Mouse (Mus musculus) neural tube, embryonic 12.5 days (tissue): ENCODE data around the gene Cngb1. TPM values are rescaled to one million over a fixed set of nuclear protein-coding genes. Genes with fewer than 3 reads are reported as not detected.

Experiments used
- ATAC-seq: fragments of 200-750 bp; cut with Nextera tagmentation; 2 replicates; pipeline ENCODE4 v1.8.0; 2017; ENCODE audit warnings: low read depth, mild to moderate bottlenecking, moderate TSS enrichment, moderate library complexity; ENCODE audit not compliant: low FRiP score
- H3K27ac ChIP-seq: fragments of 300-500 bp; sonication (generic); 2 replicates; pipeline ENCODE4 v1.5.1; 2016
- H3K27me3 ChIP-seq: fragments of 300-500 bp; sonication (generic); replicated peaks from 2 replicates; pipeline ENCODE4 v1.6.1; 2016; ENCODE audit warnings: mild to moderate bottlenecking
- H3K36me3 ChIP-seq: fragments of 300-500 bp; sonication (generic); 2 replicates; pipeline ENCODE4 v1.6.1; 2016; ENCODE audit warnings: mild to moderate bottlenecking
- H3K4me1 ChIP-seq: fragments of 300-500 bp; sonication (generic); 2 replicates; pipeline ENCODE4 v1.6.1; 2016
- H3K4me2 ChIP-seq: fragments of 300-500 bp; sonication (generic); replicated peaks from 2 replicates; pipeline ENCODE4 v1.6.1; 2016; ENCODE audit warnings: mild to moderate bottlenecking
- H3K4me3 ChIP-seq: fragments of 300-500 bp; sonication (generic); 2 replicates; pipeline ENCODE4 v1.5.1; 2016
- H3K9ac ChIP-seq: fragments of 300-500 bp; sonication (generic); 2 replicates; pipeline ENCODE4 v1.6.1; 2016; ENCODE audit warnings: mild to moderate bottlenecking
- H3K9me3 ChIP-seq: fragments of 300-500 bp; sonication (generic); 2 replicates; pipeline ENCODE4 v1.6.1; 2016; ENCODE audit warnings: mild to moderate bottlenecking
- WGBS: fragments of 180-500 bp; shearing (Covaris S2); methylation state at CpG from one replicate; pipeline ENCODE4 v1.1.7; 2016; 5-methylcytosine and 5-hydroxymethylcytosine counted together
- polyA plus RNA-seq: library from polyadenylated mRNA; unstranded; fragments of >200 nt; fragmentation: Nextera tagmentation; extraction: Ambion mirVana; gene quantifications from 2 replicates; pipeline ENCODE4 v1.2.1, GENCODE M21; 2016

The Cngb1 gene
- polyA plus RNA-seq, 1 experiment from 2014 or later, result 0.85 TPM

DNA sequence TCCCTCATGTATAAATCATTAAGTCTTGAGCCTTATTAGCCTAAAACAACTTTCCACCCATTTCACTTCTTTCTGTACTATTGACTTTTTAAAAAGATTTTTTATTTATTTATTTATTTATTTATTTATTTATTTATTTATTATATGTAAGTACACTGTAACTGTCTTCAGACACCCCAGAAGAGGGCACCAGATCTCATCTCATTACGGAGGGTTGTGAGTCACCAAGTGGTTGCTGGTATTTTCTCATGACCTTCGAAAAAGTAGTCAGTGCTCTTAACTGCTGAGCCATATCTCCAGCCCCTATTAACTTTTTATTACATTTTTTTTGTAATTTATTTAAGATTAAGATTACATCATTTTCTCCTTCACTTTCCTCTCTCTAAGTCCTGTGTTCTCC lies 8.3 kb upstream of the Cngb1 start:
- Histone ChIP-seq H3K4me3 (no peak overlapping the region), H3K27me3 (0 out of 2 replicates have a peak, but pooled peaks cover 4% of the 10 kb centered on the region), H3K9ac (no peak overlapping the region), H3K27ac (no peak overlapping the region), H3K4me1 (peaks cover 12% of the 10 kb centered on the region), H3K4me2 (no peak overlapping the region), H3K9me3 (no peaks in the 10 kb centered on the region), H3K36me3 (no peaks in the 10 kb centered on the region)
- ATAC-seq, result no peak
- 91% methylated on average over 2 of the region's 2 CpGs for WGBS

DNA sequence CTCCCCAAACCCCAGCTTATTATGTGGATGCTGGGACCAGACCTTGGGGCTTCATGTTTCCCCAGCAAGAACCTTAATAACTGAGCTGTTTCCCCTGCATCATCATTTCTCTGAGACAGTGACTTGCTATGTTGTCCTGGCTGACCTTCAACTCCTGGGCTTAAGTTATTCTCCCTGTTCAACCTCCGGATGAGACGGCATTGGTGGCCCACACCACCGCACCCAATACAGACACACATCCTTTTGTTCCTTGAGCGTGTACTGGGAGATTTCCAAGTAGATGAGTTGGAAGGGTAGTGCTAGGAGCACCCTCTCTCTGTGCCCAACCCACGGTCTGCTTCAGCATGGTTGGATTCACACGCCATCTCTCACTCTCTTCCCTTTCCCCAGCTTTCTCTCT lies 7.5 kb upstream of the Cngb1 start:
- Histone ChIP-seq H3K4me1 (peaks cover 12% of the 10 kb centered on the region), H3K4me3 (no peak overlapping the region), H3K4me2 (no peak overlapping the region), H3K9me3 (no peaks in the 10 kb centered on the region), H3K27ac (no peak overlapping the region), H3K36me3 (no peaks in the 10 kb centered on the region), H3K9ac (no peak overlapping the region), H3K27me3 (no peaks in the 10 kb centered on the region)
- no peak for ATAC-seq
- 87% methylated on average over 6 of the region's 6 CpGs for WGBS

DNA sequence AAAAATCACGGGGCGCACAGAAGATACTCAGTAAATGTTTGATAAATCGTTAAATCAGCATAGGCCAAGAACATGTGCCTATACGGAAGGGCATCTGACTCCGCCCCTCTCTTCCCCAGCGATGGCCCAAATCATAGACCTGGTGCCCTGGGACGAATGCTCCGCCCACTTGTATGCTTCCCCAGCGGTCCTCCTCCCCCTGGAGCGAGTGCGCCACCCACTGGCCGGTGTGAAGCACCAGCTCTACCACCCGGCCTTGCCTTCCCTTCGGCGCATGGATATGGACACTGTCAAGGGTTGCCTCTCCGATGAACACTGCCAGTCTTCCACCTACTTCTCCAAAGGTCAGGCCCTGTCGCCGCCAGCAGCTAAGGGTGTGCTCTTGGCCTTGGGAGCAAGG lies 6.5 kb upstream of the Cngb1 start:
- H3K4me2 ChIP-seq, result no peak overlapping the region
- H3K36me3 ChIP-seq, result no peaks in the 10 kb centered on the region
- WGBS, result 69% methylated on average over 18 of the region's 18 CpGs
- peaks cover 12% of the 10 kb centered on the region for H3K4me1 ChIP-seq
- ATAC-seq, result no peak
- no peaks in the 10 kb centered on the region for H3K9me3 ChIP-seq
- H3K27ac ChIP-seq, result no peak overlapping the region
- H3K27me3 ChIP-seq, result no peaks in the 10 kb centered on the region
- H3K9ac ChIP-seq, result no peak overlapping the region
- H3K4me3 ChIP-seq, result no peak overlapping the region

DNA sequence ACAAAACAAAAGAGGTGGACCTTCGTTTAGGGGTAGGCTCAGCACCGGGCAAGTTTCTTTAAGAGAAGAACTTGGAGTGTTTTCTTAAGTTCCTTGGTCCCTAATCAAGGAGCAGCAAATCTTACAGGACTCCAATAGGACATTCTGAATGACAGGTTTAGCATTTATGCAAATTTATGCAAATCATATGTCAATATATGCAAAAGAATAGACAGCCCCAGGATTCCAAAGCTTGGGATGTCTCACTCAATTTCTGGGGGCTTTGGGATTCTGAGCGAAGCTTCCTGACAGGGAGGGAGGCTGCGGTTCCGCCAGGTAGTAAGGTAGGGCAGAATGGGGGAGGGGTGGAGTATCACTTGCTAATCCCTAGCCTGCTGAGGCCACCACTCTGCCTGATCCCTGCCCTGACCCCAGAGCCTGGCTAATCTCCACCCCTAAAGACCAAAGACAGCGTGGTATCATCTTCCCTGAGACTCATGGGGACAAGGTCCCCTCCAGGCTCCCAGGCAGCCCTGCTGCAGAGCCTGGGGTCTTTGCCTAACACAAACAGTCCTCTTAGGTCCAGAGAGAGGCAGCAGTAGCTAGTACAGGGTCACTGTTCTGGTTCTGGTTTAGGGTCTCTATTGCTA lies 4.1 kb upstream of the Cngb1 start, which contains the start of gene Tepp:
Gene Tepp, plus strand, starts transcription at position 225 of the 629 bp plus-strand sequence.
- Histone ChIP-seq H3K27ac (no peak within 1 kb of the TSS), H3K9me3 (no peaks in the 10 kb centered on the region), H3K36me3 (no peaks in the 10 kb centered on the region), H3K9ac (no peak within 1 kb of the TSS), H3K4me2 (no peak within 1 kb of the TSS), H3K4me1 (peaks cover 12% of the 10 kb centered on the region), H3K27me3 (no peaks in the 10 kb centered on the region), H3K4me3 (no peak within 1 kb of the TSS)
- 35% methylated on average over 6 of the region's 6 CpGs for WGBS
- no peak for ATAC-seq

DNA sequence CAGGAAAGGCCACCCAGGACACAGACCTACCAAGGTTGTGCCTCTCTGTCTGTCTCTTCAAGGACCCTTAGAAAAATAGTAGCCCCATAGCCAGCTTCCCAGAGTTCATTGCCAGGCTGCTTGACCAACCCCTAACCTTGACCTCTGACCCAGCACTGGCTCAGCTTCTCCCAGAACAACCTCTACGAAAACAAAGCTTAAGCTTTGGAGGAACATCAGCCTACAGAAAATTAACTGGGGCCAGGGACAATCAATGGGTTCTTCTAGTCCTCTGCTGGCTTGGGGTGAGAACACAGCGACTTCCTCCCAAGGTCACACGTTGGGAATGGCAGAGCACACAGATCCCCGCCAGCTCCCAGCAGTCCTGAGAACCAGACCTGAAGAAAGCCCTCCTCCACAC lies 859 bp downstream of the Cngb1 start:
- 79% methylated on average over 4 of the region's 4 CpGs for WGBS
- Histone ChIP-seq H3K27me3 (no peaks in the 10 kb centered on the region), H3K27ac (no peak overlapping the region), H3K36me3 (no peaks in the 10 kb centered on the region), H3K9me3 (no peaks in the 10 kb centered on the region), H3K9ac (no peak overlapping the region), H3K4me1 (0 out of 2 replicates have a peak, but pooled peaks cover 3% of the 10 kb centered on the region), H3K4me2 (no peak overlapping the region), H3K4me3 (no peak overlapping the region)
- ATAC-seq, result no peak

DNA sequence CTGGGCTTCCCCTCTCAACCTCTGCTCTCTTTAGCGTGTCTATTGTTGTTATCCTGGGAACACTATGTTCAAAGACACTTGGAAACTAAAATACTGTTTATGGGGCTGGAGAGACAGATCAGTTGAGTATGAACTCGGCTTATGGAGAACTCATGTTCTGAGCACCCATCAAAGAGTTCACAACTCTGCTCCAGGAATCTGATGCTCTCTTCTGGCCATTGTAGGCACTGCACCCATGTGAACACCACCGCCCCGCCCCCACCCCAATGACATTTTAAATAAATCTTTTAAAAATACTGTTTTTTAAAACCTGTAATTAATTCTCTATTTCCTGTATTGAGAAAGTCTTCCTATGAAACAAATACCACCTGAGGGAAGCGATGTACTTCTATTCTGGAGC lies 4.0 kb downstream of the Cngb1 start:
- H3K27me3 ChIP-seq, result no peaks in the 10 kb centered on the region

DNA sequence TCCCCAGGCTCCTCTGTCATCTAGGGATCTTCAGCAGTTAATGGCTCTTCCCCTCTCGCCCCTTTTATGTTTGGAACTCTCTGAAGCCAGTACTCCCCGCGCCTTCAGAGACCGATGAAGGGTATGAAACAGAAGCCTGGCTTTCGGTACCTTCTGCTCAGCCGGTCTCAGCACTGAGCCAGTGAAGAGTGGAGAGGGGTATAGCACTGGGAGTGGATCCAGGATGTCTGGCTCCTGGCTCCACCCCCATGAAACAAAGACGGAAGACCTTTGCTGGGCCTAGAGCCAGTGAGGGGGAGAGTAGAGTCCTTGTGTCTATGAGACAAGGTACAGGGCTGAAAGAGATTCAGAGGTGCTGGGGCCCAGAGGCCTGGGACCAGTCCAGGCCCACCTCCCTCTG lies 12.5 kb downstream of the Cngb1 start:
- H3K4me2 ChIP-seq, result no peak overlapping the region
- no peak overlapping the region for H3K27ac ChIP-seq
- no peaks in the 10 kb centered on the region for H3K36me3 ChIP-seq
- no peaks in the 10 kb centered on the region for H3K4me1 ChIP-seq
- H3K9me3 ChIP-seq, result no peaks in the 10 kb centered on the region
- no peak for ATAC-seq
- H3K4me3 ChIP-seq, result no peak overlapping the region
- no peak overlapping the region for H3K9ac ChIP-seq
- no peaks in the 10 kb centered on the region for H3K27me3 ChIP-seq
- 81% methylated on average over 7 of the region's 7 CpGs for WGBS

More for the DNA sequence above, 4.0 kb downstream of the Cngb1 start:
- H3K4me2 ChIP-seq, result no peak overlapping the region
- H3K36me3 ChIP-seq, result no peaks in the 10 kb centered on the region
- H3K9me3 ChIP-seq, result no peaks in the 10 kb centered on the region
- no peaks in the 10 kb centered on the region for H3K4me1 ChIP-seq
- ATAC-seq, result no peak
- H3K4me3 ChIP-seq, result no peak overlapping the region
- whole genome bisulfite sequencing, result 23% methylated on average over 5 of the region's 5 CpGs
- no peak overlapping the region for H3K9ac ChIP-seq
- no peak overlapping the region for H3K27ac ChIP-seq

- Histone ChIP-seq H3K4me1 (no peaks in the 10 kb centered on the region), H3K9ac (no peak overlapping the region), H3K36me3 (no peaks in the 10 kb centered on the region), H3K27me3 (no peaks in the 10 kb centered on the region), H3K4me3 (no peak overlapping the region), H3K27ac (no peak overlapping the region), H3K9me3 (no peaks in the 10 kb centered on the region), H3K4me2 (no peak overlapping the region)
- WGBS, result 77% methylated on average over 11 of the region's 11 CpGs
- no peak for ATAC-seq
These were observed 13.2 kb downstream of the Cngb1 start for GRCm38 (mm10) chr8:95293172-95293571.

- no peaks in the 10 kb centered on the region for H3K9me3 ChIP-seq
- no peak for ATAC-seq
- no peak overlapping the region for H3K4me2 ChIP-seq
- 78% methylated on average over 6 of the region's 6 CpGs for WGBS
- H3K27ac ChIP-seq, result no peak overlapping the region
- H3K27me3 ChIP-seq, result no peaks in the 10 kb centered on the region
- no peaks in the 10 kb centered on the region for H3K36me3 ChIP-seq
- no peak overlapping the region for H3K4me3 ChIP-seq
- no peaks in the 10 kb centered on the region for H3K4me1 ChIP-seq
- H3K9ac ChIP-seq, result no peak overlapping the region
These were observed 17.2 kb downstream of the Cngb1 start for GRCm38 (mm10) chr8:95289066-95289650.

DNA sequence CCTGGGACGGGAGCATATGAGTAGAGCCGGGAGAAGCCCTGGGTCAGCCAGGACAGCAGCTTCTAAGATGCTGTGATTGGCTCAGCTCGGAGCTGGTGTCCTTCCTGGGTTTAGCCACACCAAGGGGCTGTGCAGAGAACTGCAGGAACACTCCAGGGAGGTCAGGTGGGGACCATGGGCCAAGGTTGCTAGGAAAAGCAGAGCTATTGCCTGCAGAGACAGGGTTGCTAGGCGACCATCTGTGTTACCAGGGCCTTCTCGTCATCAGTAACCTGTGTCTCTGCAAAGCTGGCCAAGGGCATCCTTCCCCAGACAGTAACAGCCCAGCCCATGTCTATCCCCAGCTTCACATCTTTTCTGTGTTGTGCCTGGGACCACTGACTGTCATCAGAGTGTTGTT lies 24.9 kb downstream of the Cngb1 start:
- ATAC-seq, result no peak; the same call in 1 of the 2 replicates
- no peaks in the 10 kb centered on the region for H3K36me3 ChIP-seq
- H3K27me3 ChIP-seq, result no peaks in the 10 kb centered on the region
- no peak overlapping the region for H3K9ac ChIP-seq
- no peak overlapping the region for H3K4me2 ChIP-seq
- 0 out of 2 replicates have a peak, but pooled peaks cover 7% of the 10 kb centered on the region for H3K4me1 ChIP-seq
- H3K27ac ChIP-seq, result no peak overlapping the region
- H3K4me3 ChIP-seq, result no peak overlapping the region
- no peaks in the 10 kb centered on the region for H3K9me3 ChIP-seq
- 59% methylated on average over 5 of the region's 5 CpGs for WGBS

GRCm38 (mm10) chr8:95272871-95273270 lies 33.5 kb downstream of the Cngb1 start:
- H3K27me3 ChIP-seq, result no peaks in the 10 kb centered on the region
- ATAC-seq, result no peak

DNA sequence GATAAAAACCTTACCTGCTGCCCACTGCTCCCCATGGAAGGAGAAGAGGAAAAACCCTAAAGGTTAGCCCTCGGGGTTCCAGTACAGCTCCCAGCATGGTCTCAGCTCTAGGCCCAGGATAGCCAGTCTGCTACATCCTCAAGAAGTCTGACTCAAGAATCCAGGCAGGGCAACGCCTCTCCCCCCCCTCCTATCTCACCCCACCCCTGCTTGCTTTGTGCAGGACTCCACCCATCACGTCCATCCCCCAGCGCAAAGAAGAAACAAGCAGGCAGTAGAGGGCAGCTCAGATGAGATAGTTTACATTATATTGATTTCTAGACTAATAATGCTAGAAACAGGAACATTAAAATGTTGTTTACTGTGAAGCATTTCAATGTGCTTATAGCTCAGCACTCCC lies 34.5 kb downstream of the Cngb1 start:
- H3K9me3 ChIP-seq, result no peaks in the 10 kb centered on the region
- H3K27me3 ChIP-seq, result no peaks in the 10 kb centered on the region
- ATAC-seq, result no peak
- H3K4me3 ChIP-seq, result no peak overlapping the region
- H3K36me3 ChIP-seq, result no peaks in the 10 kb centered on the region
- H3K4me1 ChIP-seq, result no peaks in the 10 kb centered on the region; the same call in 1 of the 2 replicates
- H3K9ac ChIP-seq, result no peak overlapping the region
- WGBS, result 42% methylated on average over 4 of the region's 4 CpGs
- H3K27ac ChIP-seq, result no peak overlapping the region
- H3K4me2 ChIP-seq, result no peak overlapping the region

More at GRCm38 (mm10) chr8:95272871-95273270, 33.5 kb downstream of the Cngb1 start:
- 63% methylated on average over 2 of the region's 2 CpGs for WGBS
- H3K36me3 ChIP-seq, result no peaks in the 10 kb centered on the region
- no peak overlapping the region for H3K4me3 ChIP-seq
- no peaks in the 10 kb centered on the region; the same call in 1 of the 2 replicates for H3K4me1 ChIP-seq
- H3K9me3 ChIP-seq, result no peaks in the 10 kb centered on the region
- no peak overlapping the region for H3K4me2 ChIP-seq
- H3K27ac ChIP-seq, result no peak overlapping the region
- no peak overlapping the region for H3K9ac ChIP-seq

DNA sequence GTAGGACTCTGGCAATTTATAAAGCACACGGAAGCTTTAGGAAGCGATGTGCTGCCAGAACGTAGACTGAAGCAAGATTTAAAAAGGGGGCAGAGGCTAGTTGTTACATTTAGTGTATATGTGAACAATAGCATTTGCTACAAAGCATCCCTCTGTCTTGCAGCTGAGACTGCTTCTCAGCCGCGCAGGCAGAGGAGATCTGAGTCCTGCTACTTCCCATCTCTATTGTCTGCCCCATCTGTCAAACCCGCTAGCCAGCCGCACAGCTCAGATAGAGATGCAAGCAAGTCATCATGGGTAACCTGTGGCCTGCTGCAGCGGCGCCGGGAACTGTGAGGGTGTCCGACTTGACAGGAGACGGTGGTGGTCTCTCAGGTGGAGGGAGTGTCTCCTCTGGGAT lies 35.9 kb downstream of the Cngb1 start:
- Histone ChIP-seq H3K27ac (no peak overlapping the region), H3K4me1 (no peaks in the 10 kb centered on the region; the same call in 1 of the 2 replicates), H3K4me2 (no peak overlapping the region), H3K4me3 (no peak overlapping the region), H3K9ac (no peak overlapping the region), H3K27me3 (no peaks in the 10 kb centered on the region), H3K36me3 (no peaks in the 10 kb centered on the region), H3K9me3 (no peaks in the 10 kb centered on the region)
- no peak for ATAC-seq
- 63% methylated on average over 12 of the region's 12 CpGs for WGBS
